Mouse (Mus musculus): ENCODE data around the gene Mgmt. TPM values are rescaled to one million over a fixed set of nuclear protein-coding genes. Genes with fewer than 3 reads are reported as not detected.
A peak's percentile ranks its signal among the peaks of the same experiment; 100 is the strongest.

Mgmt gene
- polyA plus RNA-seq (2015; fragmentation: Nextera tagmentation; extraction: Ambion mirVana): 5.7 and 6.1 TPM in 2 replicates

GRCm38 (mm10) chr7:136894106-136894986 lies at the start of gene Mgmt:
Gene Mgmt, plus strand, starts transcription at chr7:136894614.
- Histone ChIP-seq H3K4me3 (peak within 1 kb of the TSS; percentile 37), H3K4me2 (peak within 1 kb of the TSS; percentile 53), H3K27me3 (no peaks in the 10 kb centered on the region), H3K36me3 (no peaks in the 10 kb centered on the region), H3K9ac (peak within 1 kb of the TSS; percentile 24; the same call in 1 of the 2 replicates), H3K9me3 (no peaks in the 10 kb centered on the region), H3K4me1 (peaks cover 14% of the 10 kb centered on the region), H3K27ac (peak within 1 kb of the TSS; percentile 62)
- peak; percentile 97 for ATAC-seq (ENCODE audit: insufficient number of reproducible peaks, low FRiP score, low TSS enrichment, low read depth)
- 8% methylated on average over 32 of the region's 33 CpGs for WGBS

DNA sequence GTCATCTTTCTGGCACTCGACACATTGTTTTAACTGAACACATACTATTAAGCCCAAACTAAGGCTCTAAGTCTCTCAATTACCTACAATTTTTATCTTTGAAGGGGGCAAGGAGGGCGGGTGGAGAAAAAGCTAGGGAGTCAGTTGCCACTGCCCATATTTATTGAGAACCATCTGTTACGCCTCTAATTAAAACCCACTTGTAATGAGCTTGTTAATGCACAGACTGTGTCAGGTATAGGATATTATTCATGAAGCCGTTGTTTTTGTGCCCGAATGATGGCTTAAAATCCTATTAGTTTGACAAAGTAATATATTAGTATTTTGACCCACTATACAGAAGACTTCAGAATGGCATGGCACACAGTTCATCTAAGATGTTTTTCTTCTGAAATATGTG lies 49.6 kb upstream of the Mgmt start:
- ATAC-seq (ENCODE audit: insufficient number of reproducible peaks, low FRiP score, low TSS enrichment, low read depth): no peak
- Histone ChIP-seq H3K4me2 (no peak overlapping the region), H3K9ac (no peak overlapping the region), H3K27ac (no peak overlapping the region), H3K4me3 (no peak overlapping the region), H3K36me3 (no peaks in the 10 kb centered on the region), H3K4me1 (peaks cover 3% of the 10 kb centered on the region; the same call in 1 of the 2 replicates), H3K27me3 (no peaks in the 10 kb centered on the region), H3K9me3 (no peaks in the 10 kb centered on the region)
- WGBS: 43% methylated on average over 5 of the region's 5 CpGs

DNA sequence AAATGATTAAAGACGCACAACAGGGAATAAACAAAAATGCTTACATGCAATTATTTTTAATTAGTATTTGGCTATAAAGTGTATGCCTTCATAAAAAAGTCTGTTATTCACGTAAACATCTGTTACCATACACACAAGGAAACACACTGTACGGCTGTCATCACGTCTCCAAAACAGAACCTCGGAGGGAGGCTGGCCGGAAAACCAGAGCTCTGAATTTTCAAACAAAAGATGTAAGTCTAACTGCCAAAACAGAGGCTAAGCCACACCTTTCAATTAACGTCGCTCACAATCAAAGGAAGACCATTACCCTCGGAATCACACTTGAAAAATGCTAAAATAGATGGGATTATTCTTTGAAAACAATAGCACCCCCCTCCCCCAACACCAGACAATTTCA lies 49.1 kb upstream of the Mgmt start:
- Histone ChIP-seq H3K4me3 (no peak overlapping the region), H3K4me2 (no peak overlapping the region), H3K27me3 (no peaks in the 10 kb centered on the region), H3K36me3 (no peaks in the 10 kb centered on the region), H3K9me3 (no peaks in the 10 kb centered on the region), H3K9ac (no peak overlapping the region), H3K4me1 (peaks cover 3% of the 10 kb centered on the region; the same call in 1 of the 2 replicates), H3K27ac (no peak overlapping the region)
- no peak for ATAC-seq (ENCODE audit: insufficient number of reproducible peaks, low FRiP score, low TSS enrichment, low read depth)
- WGBS: 30% methylated on average over 9 of the region's 9 CpGs

DNA sequence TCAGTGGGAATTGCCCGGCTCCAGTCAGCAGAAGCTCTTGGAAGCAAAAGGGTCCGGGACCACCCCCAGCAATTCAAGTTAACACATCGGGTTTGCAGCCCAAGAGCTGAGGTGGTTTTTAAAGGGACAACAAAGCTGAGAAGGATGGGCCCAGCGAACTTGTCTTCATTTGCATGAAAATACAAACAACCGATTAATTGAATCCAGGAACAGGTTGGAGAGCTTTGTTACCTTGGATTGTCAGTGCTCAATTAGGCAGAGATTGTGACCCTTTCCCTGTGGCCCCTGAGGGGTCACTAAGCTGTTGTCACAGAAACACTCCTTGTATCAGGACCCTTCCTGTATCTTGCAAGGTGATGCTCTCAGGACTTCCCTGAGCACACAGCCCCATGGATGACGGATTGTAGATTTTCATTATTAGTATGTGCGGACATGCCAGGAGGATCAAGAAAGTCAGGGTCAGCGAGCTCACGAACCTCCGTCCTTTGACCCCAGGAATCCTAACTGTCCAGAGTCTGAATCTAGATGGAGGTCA lies 48.3 kb upstream of the Mgmt start:
- H3K4me2 ChIP-seq: no peak overlapping the region
- H3K4me1 ChIP-seq: peaks cover 3% of the 10 kb centered on the region; the same call in 1 of the 2 replicates
- no peak overlapping the region for H3K9ac ChIP-seq
- no peak overlapping the region for H3K4me3 ChIP-seq
- no peaks in the 10 kb centered on the region for H3K27me3 ChIP-seq
- H3K9me3 ChIP-seq: no peaks in the 10 kb centered on the region
- no peaks in the 10 kb centered on the region for H3K36me3 ChIP-seq
- no peak overlapping the region for H3K27ac ChIP-seq
- ATAC-seq (ENCODE audit: insufficient number of reproducible peaks, low FRiP score, low TSS enrichment, low read depth): no peak
- WGBS: 56% methylated on average over 10 of the region's 10 CpGs

DNA sequence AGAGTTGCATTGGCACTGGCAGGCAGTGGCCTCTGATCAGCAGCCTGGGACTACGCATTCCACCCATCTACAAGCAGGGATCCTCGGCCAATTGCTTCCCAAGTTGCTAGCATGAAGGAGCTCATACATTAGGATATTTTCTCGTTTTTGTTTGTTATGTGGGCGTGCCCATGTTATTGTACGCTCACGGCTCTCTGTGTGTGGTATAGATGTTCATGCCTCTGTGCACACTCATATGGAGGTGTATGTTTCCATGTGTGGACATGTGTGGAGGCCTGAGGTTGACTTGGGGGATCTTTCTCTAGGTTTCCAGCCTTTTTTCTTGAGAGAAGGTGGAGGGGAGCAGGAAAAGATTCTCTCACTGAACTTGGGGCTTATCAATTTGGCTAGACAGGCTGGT lies 46.8 kb upstream of the Mgmt start:
- WGBS: 90% methylated on average over 6 of the region's 6 CpGs
- Histone ChIP-seq H3K27ac (no peak overlapping the region), H3K27me3 (no peaks in the 10 kb centered on the region), H3K9me3 (no peaks in the 10 kb centered on the region), H3K36me3 (no peaks in the 10 kb centered on the region), H3K4me2 (no peak overlapping the region), H3K4me3 (no peak overlapping the region), H3K4me1 (peaks cover 3% of the 10 kb centered on the region; the same call in 1 of the 2 replicates), H3K9ac (no peak overlapping the region)
- no peak for ATAC-seq (ENCODE audit: insufficient number of reproducible peaks, low FRiP score, low TSS enrichment, low read depth)

- Histone ChIP-seq H3K9me3 (no peaks in the 10 kb centered on the region), H3K4me3 (no peak overlapping the region), H3K27me3 (no peaks in the 10 kb centered on the region), H3K4me1 (peaks cover 3% of the 10 kb centered on the region; the same call in 1 of the 2 replicates), H3K4me2 (no peak overlapping the region), H3K9ac (no peak overlapping the region), H3K36me3 (no peaks in the 10 kb centered on the region), H3K27ac (no peak overlapping the region)
- ATAC-seq (ENCODE audit: insufficient number of reproducible peaks, low FRiP score, low TSS enrichment, low read depth): no peak
- WGBS: 66% methylated on average over 8 of the region's 8 CpGs
Measured at GRCm38 (mm10) chr7:136848761-136849160, 45.7 kb upstream of the Mgmt start.

GRCm38 (mm10) chr7:136849811-136850210 lies 44.6 kb upstream of the Mgmt start:
- H3K4me3 ChIP-seq: no peak overlapping the region
- no peaks in the 10 kb centered on the region for H3K36me3 ChIP-seq
- H3K9me3 ChIP-seq: no peaks in the 10 kb centered on the region
- H3K27ac ChIP-seq: no peak overlapping the region
- 83% methylated on average over 3 of the region's 3 CpGs for WGBS
- H3K27me3 ChIP-seq: no peaks in the 10 kb centered on the region
- H3K9ac ChIP-seq: no peak overlapping the region
- peaks cover 3% of the 10 kb centered on the region; the same call in 1 of the 2 replicates for H3K4me1 ChIP-seq
- no peak for ATAC-seq (ENCODE audit: insufficient number of reproducible peaks, low FRiP score, low TSS enrichment, low read depth)
- no peak overlapping the region for H3K4me2 ChIP-seq

GRCm38 (mm10) chr7:136850339-136850738 lies 44.1 kb upstream of the Mgmt start:
- no peak overlapping the region for H3K27ac ChIP-seq
- ATAC-seq (ENCODE audit: insufficient number of reproducible peaks, low FRiP score, low TSS enrichment, low read depth): no peak
- H3K9ac ChIP-seq: no peak overlapping the region

DNA sequence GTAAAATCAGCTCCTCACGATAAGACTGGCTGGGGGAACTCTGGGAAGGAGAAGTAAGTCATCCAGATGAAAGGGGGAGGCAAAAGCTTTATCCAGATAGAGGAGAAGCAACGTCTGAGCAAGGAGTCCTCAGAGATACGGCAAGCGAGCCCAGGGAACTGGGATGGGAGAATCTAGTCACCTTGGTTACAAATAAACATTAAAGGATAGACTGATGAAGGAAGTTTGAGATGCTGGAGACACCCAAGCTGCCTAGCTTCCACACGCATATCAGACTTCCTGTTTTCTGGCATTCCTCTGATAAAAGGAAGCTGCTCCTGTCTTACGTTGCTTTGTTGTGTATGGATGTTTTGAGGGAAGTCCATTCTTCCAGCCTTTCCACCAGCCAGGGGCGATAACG lies 42.5 kb upstream of the Mgmt start:
- ATAC-seq (ENCODE audit: insufficient number of reproducible peaks, low FRiP score, low TSS enrichment, low read depth): no peak
- H3K9me3 ChIP-seq: no peaks in the 10 kb centered on the region
- no peaks in the 10 kb centered on the region for H3K4me1 ChIP-seq
- 74% methylated on average over 8 of the region's 8 CpGs for WGBS
- no peak overlapping the region for H3K4me3 ChIP-seq
- H3K4me2 ChIP-seq: no peak overlapping the region
- H3K9ac ChIP-seq: no peak overlapping the region
- no peak overlapping the region for H3K27ac ChIP-seq
- H3K27me3 ChIP-seq: no peaks in the 10 kb centered on the region
- no peaks in the 10 kb centered on the region for H3K36me3 ChIP-seq

More at GRCm38 (mm10) chr7:136850339-136850738, 44.1 kb upstream of the Mgmt start:
- no peaks in the 10 kb centered on the region for H3K36me3 ChIP-seq
- peaks cover 2% of the 10 kb centered on the region; the same call in 1 of the 2 replicates for H3K4me1 ChIP-seq
- no peaks in the 10 kb centered on the region for H3K27me3 ChIP-seq
- 42% methylated on average over 5 of the region's 5 CpGs for WGBS
- no peak overlapping the region for H3K4me2 ChIP-seq
- no peaks in the 10 kb centered on the region for H3K9me3 ChIP-seq
- no peak overlapping the region for H3K4me3 ChIP-seq

DNA sequence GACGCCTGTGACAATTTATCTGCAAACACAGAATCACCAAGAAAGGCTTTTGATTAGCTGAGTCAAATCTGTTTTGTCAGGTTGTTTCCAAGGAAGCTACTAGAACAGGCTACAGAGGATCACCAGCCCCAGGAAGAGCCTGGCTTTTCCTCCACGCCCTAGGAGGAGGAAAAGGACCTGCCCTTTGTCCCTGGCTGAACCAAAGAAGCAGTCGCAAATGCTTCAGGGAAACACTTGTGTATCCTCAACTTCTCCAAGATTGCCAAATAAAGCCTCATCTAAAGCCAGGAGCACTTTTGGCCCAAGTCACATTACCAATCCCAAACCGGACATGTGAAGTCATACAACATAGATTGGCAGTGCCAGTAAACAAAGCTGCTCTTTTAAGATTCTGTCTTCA lies 41.7 kb upstream of the Mgmt start:
- Histone ChIP-seq H3K9ac (no peak overlapping the region), H3K4me1 (no peaks in the 10 kb centered on the region), H3K9me3 (no peaks in the 10 kb centered on the region), H3K4me3 (no peak overlapping the region), H3K36me3 (no peaks in the 10 kb centered on the region), H3K27ac (no peak overlapping the region), H3K27me3 (no peaks in the 10 kb centered on the region), H3K4me2 (no peak overlapping the region)
- no peak for ATAC-seq (ENCODE audit: insufficient number of reproducible peaks, low FRiP score, low TSS enrichment, low read depth)
- 60% methylated on average over 4 of the region's 4 CpGs for WGBS

DNA sequence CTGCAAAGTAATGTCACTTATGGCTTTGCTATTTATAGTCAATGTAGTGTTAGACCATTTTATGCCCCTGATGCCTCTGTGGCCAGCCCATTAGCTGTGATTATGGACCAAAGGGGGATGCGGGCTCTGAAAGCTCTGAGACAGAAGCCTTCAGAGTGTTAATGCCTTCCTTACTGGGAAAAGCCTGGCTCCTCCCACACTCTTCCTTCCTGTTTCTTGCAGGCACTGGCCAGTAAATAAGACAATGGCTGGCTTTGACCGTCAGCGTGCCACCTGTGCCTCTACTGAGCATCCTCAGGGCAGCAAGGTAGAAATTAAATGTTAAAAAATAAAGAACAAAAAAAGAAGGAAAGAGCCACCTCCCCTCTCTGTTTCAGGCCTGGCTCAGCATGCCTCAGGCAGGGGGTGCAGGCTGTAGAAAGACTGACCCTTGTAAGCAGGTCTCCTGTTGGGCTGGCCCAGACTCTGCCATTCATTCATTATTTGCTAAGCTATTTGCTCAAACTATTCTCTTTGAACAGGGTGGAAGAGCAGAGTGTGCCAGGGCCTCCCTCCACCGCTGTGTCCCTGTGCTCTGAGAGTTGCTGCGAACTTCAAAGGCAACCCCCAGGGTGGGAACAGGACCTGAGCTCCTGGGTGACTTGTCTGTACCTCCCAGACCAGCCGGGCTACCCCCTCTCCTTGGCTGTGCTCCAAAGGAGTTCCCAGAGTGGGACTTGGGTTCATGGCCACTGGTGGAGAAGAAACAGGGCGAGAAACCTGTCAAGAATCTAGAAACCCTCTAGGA lies 29.5 kb upstream of the Mgmt start:
- H3K4me1 ChIP-seq: peaks cover 2% of the 10 kb centered on the region; the same call in 1 of the 2 replicates
- H3K4me3 ChIP-seq: no peak overlapping the region
- no peak for ATAC-seq (ENCODE audit: insufficient number of reproducible peaks, low FRiP score, low TSS enrichment, low read depth)
- H3K27ac ChIP-seq: no peak overlapping the region
- no peaks in the 10 kb centered on the region for H3K36me3 ChIP-seq
- H3K4me2 ChIP-seq: no peak overlapping the region
- no peaks in the 10 kb centered on the region for H3K9me3 ChIP-seq
- peaks cover 3% of the 10 kb centered on the region; the same call in 1 of the 2 replicates for H3K27me3 ChIP-seq
- 28% methylated on average over 7 of the region's 7 CpGs for WGBS
- H3K9ac ChIP-seq: no peak overlapping the region

Data from limb, embryonic 15.5 days (tissue).